Mouse (Mus musculus): ENCODE measurements at regions not wholly inside any gene's neighbourhood (a gene's known extent, or its start where the extent isn't known, plus 50 kb on each side); places are given as distances from the start of the nearest gene placed in this dataset.

DNA sequence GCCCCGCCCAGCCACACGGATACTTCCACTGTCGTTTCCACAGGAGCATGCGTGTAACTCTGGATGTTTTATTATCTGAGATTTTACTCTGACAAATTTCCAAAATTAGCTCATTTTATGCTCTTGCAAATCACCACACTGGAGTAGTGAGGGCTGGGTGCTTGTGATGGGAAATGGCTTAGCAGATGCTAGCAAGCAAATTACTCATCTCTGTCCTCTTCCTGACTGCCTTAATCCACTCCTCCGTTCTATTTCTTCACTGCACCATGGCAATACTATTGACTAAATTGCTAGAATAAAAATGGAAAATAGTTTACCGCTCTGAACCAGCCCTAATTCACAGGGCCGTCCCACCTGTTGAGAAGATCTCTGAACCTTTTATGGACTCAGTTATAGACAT, 223.8 kb downstream of the Xpnpep1 start:
- TF ChIP-seq E2F4 (IDR thresholded peaks at IDR 0.05; ENCODE audit: insufficient read depth), result no peak
- no peak for TF ChIP-seq REST (IDR thresholded peaks at IDR 0.05; ENCODE audit: insufficient read depth, insufficient read length)
- TF ChIP-seq POLR2A (IDR thresholded peaks at IDR 0.05; ENCODE audit: insufficient read length, low read depth), result no peak
